Mouse (Mus musculus) spleen, adult 2 months (tissue): Measurements from ENCODE around the gene Rnase4. TPM values are rescaled to one million over a fixed set of nuclear protein-coding genes. Genes with fewer than 3 reads are reported as not detected.

Source experiments
- DNase-seq, 2 experiments: peaks; one replicate each; pipeline versions ENCODE4 v3.0.0 to v3.0.0-alpha.2; 2012 to 2021; ENCODE audit warnings: low spot score in 2 of 2, low read depth in 1 of 2
- H3K27ac ChIP-seq: fragments of 200-500 bp; 2 replicates; pipeline ENCODE4 v1.5.1; 2012; ENCODE audit warnings: low read length, inconsistent platforms; ENCODE audit not compliant: insufficient read depth
- H3K27me3 ChIP-seq: fragments of 200-500 bp; 2 replicates; pipeline ENCODE4 v1.6.1; 2012; ENCODE audit warnings: mild to moderate bottlenecking, moderate library complexity, low read length, inconsistent platforms; ENCODE audit not compliant: control insufficient read depth, insufficient read depth
- H3K36me3 ChIP-seq: fragments of 200-500 bp; 2 replicates; pipeline ENCODE4 v1.6.1; 2012; ENCODE audit warnings: mild to moderate bottlenecking, low read length, inconsistent platforms; ENCODE audit not compliant: control insufficient read depth, insufficient read depth
- H3K4me1 ChIP-seq: fragments of 200-500 bp; 2 replicates; pipeline ENCODE4 v1.6.1; 2011; ENCODE audit warnings: inconsistent platforms; ENCODE audit not compliant: control insufficient read depth, insufficient read depth, insufficient read length
- H3K4me3 ChIP-seq: fragments of 200-500 bp; 2 replicates; pipeline ENCODE4 v1.5.1; 2011; ENCODE audit warnings: mild to moderate bottlenecking, inconsistent platforms; ENCODE audit not compliant: insufficient read depth, insufficient read length; ENCODE audit errors: extremely low read depth
- CTCF ChIP-seq: fragments of 200-500 bp; IDR thresholded peaks from 2 replicates; pipeline ENCODE4 v1.5.1; 2011; ENCODE audit warnings: mild to moderate bottlenecking, inconsistent platforms; ENCODE audit not compliant: insufficient read depth, insufficient read length, insufficient replicate concordance; ENCODE audit errors: extremely low read depth
- POLR2A ChIP-seq: fragments of 200-500 bp; IDR thresholded peaks from 2 replicates; pipeline ENCODE4 v1.6.1; 2011; ENCODE audit warnings: low read depth, low read length, inconsistent platforms
- WGBS: fragments of 180-500 bp; shearing (Covaris S2); methylation state at CpG from one replicate; pipeline ENCODE4 v1.1.7; 2018; 5-methylcytosine and 5-hydroxymethylcytosine counted together
- polyA plus RNA-seq: library from polyadenylated mRNA; depleted of rRNA; stranded (reverse); fragments of >200 nt; gene quantifications from 2 replicates; pipeline ENCODE4 v1.2.3, GENCODE M21; 2012

Rnase4 gene
- polyA plus RNA-seq, 1 experiment: 18.2 TPM

DNA sequence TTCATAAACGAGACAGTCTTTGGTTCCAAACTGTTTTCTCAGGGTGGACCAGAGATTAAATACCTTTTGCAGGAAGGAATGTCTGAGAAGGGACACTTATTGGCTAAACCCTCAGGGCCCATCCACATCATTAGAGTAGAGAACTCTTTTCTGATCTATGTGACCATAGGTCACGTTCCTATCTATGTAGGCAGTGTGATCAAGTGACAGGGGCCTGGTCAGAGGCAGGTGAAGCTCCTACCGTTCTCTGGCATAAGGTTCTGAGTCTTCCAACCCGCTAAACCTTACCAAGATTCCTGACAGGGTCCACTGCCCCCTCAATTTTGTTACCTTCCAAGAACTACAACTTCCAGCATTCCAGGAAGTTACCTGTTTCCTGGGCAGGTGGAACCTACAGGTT lies 51.2 kb downstream of the Rnase4 start:
- Histone ChIP-seq H3K36me3 (no peaks in the 10 kb centered on the region), H3K27me3 (no peaks in the 10 kb centered on the region)
- TF ChIP-seq CTCF (no peak), POLR2A (no peak)

DNA sequence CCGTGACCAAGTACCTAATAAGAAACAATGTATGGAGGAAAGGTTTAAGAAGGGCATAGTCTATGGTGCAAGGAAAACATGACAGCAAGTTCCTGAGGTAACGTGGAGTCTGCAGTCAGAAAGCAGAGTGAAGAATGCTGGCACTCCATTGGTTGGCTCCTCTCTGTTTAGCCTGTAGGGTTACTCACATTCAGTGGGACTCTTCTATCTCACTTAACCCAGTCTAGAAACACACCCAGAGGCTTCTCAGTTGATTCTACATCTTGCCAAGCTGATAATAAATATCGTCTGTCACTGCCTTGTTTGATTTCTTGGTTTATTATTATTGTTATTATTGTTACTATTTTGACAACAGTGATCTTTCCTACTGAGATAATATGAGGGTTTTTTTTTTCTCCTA lies 51.7 kb downstream of the Rnase4 start:
- no peak for TF ChIP-seq POLR2A
- no peak for TF ChIP-seq CTCF
- H3K27ac ChIP-seq: no peak overlapping the region
- no peaks in the 10 kb centered on the region for H3K36me3 ChIP-seq
- no peaks in the 10 kb centered on the region for H3K27me3 ChIP-seq
- no peak overlapping the region for H3K4me3 ChIP-seq
- 76% methylated on average over 3 of the region's 3 CpGs for WGBS
- DNase-seq: no peak
- H3K4me1 ChIP-seq: no peaks in the 10 kb centered on the region

More for the DNA sequence above, 51.2 kb downstream of the Rnase4 start:
- WGBS: 90% methylated on average over 4 of the region's 4 CpGs
- no peak overlapping the region for H3K27ac ChIP-seq
- no peak for DNase-seq
- no peaks in the 10 kb centered on the region for H3K4me1 ChIP-seq
- no peak overlapping the region for H3K4me3 ChIP-seq

DNA sequence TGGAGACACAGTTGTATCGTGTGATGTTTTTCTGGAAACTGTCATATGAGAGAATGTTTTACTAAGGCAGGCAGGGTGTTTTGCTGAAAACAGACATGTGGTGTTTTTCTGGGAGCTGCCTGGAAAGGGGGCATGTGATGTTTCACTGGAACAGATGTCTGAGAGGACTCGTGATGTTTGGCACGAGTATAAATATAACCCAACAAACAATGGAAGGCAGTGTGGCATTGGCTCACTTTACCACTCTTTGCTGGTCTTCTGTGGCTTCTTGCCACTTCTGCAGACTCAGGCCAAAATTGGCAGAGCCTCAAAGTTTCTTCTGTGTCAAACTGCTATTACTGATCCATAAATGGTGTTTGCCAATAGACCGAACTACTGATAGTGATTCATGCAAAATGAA lies 52.4 kb downstream of the Rnase4 start:
- Histone ChIP-seq H3K4me1 (no peaks in the 10 kb centered on the region), H3K4me3 (no peak overlapping the region), H3K36me3 (no peaks in the 10 kb centered on the region), H3K27me3 (no peaks in the 10 kb centered on the region), H3K27ac (no peak overlapping the region)
- WGBS: 76% methylated on average over 4 of the region's 4 CpGs
- no peak for DNase-seq
- no peak for TF ChIP-seq POLR2A
- TF ChIP-seq CTCF: no peak

DNA sequence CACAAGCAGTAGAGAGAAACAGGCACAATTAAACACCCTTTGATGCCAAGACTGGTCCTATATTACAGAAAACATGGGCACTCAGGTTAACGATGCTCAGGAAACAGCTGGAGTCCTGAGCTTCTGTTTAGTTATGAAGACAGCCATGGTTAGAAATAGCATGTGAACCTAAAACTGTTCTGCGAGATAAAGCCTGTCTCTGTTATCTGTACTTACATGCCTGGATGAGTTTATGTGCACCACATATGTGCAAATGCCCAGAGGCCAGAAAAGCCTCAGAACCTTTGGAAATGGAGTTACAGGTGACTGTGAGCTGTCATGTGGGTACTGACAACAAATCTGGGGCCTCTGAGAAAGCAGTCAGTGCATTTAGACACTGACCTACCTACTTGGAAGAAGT lies 53.1 kb downstream of the Rnase4 start:
- Histone ChIP-seq H3K4me3 (no peak overlapping the region), H3K27me3 (no peaks in the 10 kb centered on the region), H3K27ac (no peak overlapping the region), H3K4me1 (no peaks in the 10 kb centered on the region), H3K36me3 (no peaks in the 10 kb centered on the region)
- no peak for TF ChIP-seq CTCF
- no peak for TF ChIP-seq POLR2A
- DNase-seq: no peak
- 39% methylated on average over 2 of the region's 2 CpGs for WGBS

DNA sequence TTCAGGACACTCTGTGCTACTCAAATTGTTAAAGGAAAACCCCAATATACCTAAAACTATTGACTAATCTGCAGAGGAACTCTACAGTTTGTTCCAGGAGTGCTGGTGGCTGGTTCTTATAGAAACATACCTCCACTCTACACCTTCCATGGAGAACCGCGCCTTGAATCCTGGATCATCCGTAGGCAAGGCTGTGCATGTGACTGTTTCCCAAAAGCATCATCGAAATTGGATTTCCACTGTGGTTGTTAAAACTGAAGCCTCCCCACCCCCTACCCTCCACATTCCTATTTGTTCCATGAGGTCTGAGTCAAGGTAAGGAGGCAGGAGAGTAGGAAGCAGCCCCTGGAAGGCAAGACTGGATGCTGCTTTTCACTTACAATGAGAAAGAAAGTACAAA lies 53.6 kb downstream of the Rnase4 start:
- H3K36me3 ChIP-seq: no peaks in the 10 kb centered on the region
- no peak overlapping the region for H3K27ac ChIP-seq
- DNase-seq: no peak
- no peaks in the 10 kb centered on the region for H3K4me1 ChIP-seq
- no peaks in the 10 kb centered on the region for H3K27me3 ChIP-seq
- no peak overlapping the region for H3K4me3 ChIP-seq
- WGBS: 95% methylated on average over 4 of the region's 4 CpGs
- TF ChIP-seq POLR2A: no peak

DNA sequence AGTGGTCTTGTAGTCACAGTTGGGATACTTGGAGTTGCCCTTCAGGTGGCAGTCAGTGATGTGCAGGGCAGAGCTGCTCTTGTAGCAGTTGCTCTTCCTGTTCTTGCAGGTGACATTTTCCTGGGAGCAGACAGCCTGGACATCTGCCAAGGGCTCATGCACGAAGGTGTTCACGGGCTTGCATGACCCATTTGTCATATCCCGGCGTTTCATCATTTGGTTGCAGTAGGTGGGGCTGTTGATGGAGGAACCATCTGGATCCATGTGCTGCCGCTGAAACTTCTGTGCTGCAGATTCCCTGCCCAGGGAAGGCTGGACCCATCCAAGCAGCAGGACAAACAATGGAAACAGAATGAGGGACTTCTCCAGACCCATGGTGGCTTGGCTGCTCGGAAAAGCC lies 54.6 kb downstream of the Rnase4 start:
- no peak for DNase-seq
- Histone ChIP-seq H3K4me3 (no peak overlapping the region), H3K27ac (no peak overlapping the region), H3K27me3 (no peaks in the 10 kb centered on the region), H3K36me3 (no peaks in the 10 kb centered on the region), H3K4me1 (no peaks in the 10 kb centered on the region)
- 86% methylated on average over 6 of the region's 6 CpGs for WGBS
- no peak for TF ChIP-seq CTCF
- TF ChIP-seq POLR2A: no peak

DNA sequence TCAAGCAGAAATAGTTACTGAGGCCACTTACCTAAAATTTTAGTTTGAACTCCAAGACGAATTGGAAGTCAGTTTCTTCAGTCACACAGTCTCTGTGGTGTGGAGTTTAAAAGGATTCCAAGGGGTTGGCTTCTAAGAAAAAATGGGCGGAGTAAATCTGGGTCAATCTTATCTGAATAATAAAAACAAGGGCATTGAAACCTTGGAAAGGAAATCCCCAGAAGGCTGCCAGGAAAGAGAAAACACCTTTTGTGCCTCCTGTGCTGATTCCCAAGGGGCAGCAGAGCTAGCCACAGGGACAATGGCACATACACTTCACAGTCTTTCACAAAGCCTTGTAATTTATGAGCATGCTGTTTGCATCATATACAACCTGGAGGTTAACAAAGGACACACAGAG lies 55.8 kb downstream of the Rnase4 start, which contains the start of gene Rnase1:
TSS of gene Rnase1 (minus strand) at position 101 of the 400 bp plus-strand sequence.
- no peak for DNase-seq
- 77% methylated on average over 2 of the region's 2 CpGs for WGBS
- Histone ChIP-seq H3K27ac (no peak within 1 kb of the TSS), H3K27me3 (no peaks in the 10 kb centered on the region), H3K4me3 (no peak within 1 kb of the TSS), H3K36me3 (no peaks in the 10 kb centered on the region), H3K4me1 (no peaks in the 10 kb centered on the region)
- TF ChIP-seq CTCF (no peak), POLR2A (no peak)

DNA sequence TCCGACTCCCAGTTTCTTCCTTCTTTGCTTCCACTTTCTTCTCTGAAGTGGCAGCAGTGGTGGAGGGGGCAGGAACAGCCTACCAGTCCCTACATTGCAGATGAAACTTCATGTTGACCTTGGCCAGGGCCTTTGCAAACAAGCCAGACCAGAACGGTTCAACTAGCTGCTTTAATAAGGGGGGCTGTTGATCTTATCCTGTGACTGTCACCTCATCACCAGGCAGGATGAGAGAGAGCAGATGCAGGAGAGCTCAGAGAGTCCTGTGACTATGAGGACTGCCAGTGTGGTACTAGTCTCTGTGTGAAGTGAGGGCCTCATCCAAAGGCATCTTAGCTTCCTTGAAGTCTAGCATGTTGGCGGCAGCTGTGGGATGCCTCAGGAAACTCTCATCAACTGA lies 57.1 kb downstream of the Rnase4 start:
- no peak for DNase-seq
- H3K27me3 ChIP-seq: no peaks in the 10 kb centered on the region
- TF ChIP-seq POLR2A: no peak
- no peak for TF ChIP-seq CTCF
- H3K4me1 ChIP-seq: no peaks in the 10 kb centered on the region
- 90% methylated on average over 3 of the region's 3 CpGs for WGBS
- H3K27ac ChIP-seq: no peak overlapping the region
- H3K36me3 ChIP-seq: no peaks in the 10 kb centered on the region
- H3K4me3 ChIP-seq: no peak overlapping the region; the same call in 1 of the 2 replicates
